Mouse (Mus musculus) bone marrow macrophage, adult 2 months (primary cell): ENCODE data around the gene Mapkapk5. TPM values are rescaled to one million over a fixed set of nuclear protein-coding genes. Genes with fewer than 3 reads are reported as not detected.
A peak's percentile ranks its signal among the peaks of the same experiment; 100 is the strongest.

Experiments
- H3K27ac ChIP-seq: 2 replicates; pipeline ENCODE4 v1.5.1; 2012; ENCODE audit warnings: low read depth, low read length; ENCODE audit not compliant: insufficient read depth
- H3K4me1 ChIP-seq: 2 replicates; pipeline ENCODE4 v1.6.1; 2012; ENCODE audit warnings: low read length; ENCODE audit not compliant: control insufficient read depth, insufficient read depth
- H3K4me3 ChIP-seq: 2 replicates; pipeline ENCODE4 v1.5.1; 2012; ENCODE audit warnings: mild to moderate bottlenecking, low read length, moderate library complexity; ENCODE audit not compliant: insufficient read depth
- CTCF ChIP-seq: IDR thresholded peaks from 2 replicates; pipeline ENCODE4 v1.5.1; 2012; ENCODE audit warnings: low read depth, mild to moderate bottlenecking, low read length, moderate library complexity
- POLR2A ChIP-seq: IDR thresholded peaks from 2 replicates; pipeline ENCODE4 v1.6.1; 2012; ENCODE audit warnings: mild to moderate bottlenecking, low read depth, low read length, borderline replicate concordance
- polyA plus RNA-seq: library from polyadenylated mRNA; stranded (reverse); fragments of >200 nt; gene quantifications from 2 replicates; pipeline ENCODE4 v1.2.4, GENCODE M21; 2012; ENCODE audit not compliant: missing spikeins, insufficient read depth, insufficient read length

Mapkapk5 gene
- 75.7 TPM in 2 replicates for polyA plus RNA-seq

GRCm38 (mm10) chr5:121545793-121546529 lies at the start of gene Mapkapk5:
Gene Mapkapk5, minus strand, starts transcription at chr5:121545905.
- Histone ChIP-seq H3K4me1 (peaks cover 18% of the 10 kb centered on the region), H3K4me3 (peak within 1 kb of the TSS; percentile 79), H3K27ac (peak within 1 kb of the TSS; percentile 83)
- no peak for TF ChIP-seq POLR2A
- no peak for TF ChIP-seq CTCF

- Histone ChIP-seq H3K4me1 (peaks cover 41% of the 10 kb centered on the region), H3K27ac (peak overlapping the region; percentile 91), H3K4me3 (no peak overlapping the region)
- no peak for TF ChIP-seq CTCF
- no peak for TF ChIP-seq POLR2A
Observed at GRCm38 (mm10) chr5:121594714-121595313, 49.1 kb upstream of the Mapkapk5 start.

GRCm38 (mm10) chr5:121593451-121594401 lies 48.0 kb upstream of the Mapkapk5 start, which contains the start of gene Aldh2:
Gene Aldh2, minus strand, starts transcription at chr5:121593824.
- Histone ChIP-seq H3K27ac (peak within 1 kb of the TSS; percentile 91), H3K4me3 (peak within 1 kb of the TSS; percentile 94), H3K4me1 (peaks cover 41% of the 10 kb centered on the region)
- TF ChIP-seq CTCF (no peak), POLR2A (0 out of 2 replicates have a peak, but pooled peaks have one; percentile 18)

DNA sequence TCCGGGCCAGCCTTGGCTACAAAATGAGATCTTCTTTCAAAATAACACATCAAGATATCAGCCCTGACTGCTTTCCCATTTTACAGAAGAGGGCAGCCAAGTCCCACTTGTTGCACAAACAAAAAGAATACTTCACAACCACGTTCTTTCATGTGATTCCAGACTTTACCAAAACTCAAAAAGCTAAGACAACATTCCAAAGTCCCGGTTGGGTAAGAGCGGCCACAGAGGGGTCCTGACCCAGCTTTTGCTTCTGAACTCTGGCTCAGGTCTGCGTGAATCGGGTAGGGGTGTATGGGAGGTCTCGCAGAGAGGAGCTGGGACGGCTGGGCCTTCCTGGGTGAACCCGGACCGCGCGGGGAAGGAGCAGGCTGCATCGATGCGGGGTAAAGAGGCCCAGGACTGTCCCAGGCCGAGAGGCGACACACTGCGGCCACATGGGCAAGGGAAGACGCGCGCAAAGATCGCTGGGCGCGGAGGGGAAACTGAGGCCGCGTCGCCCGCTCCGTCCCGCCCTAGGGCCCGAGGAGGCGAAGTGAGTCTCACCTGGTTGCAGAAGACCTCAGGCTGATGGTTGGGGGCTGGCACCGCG lies 47.2 kb upstream of the Mapkapk5 start:
- H3K4me3 ChIP-seq: peak overlapping the region; percentile 94
- H3K4me1 ChIP-seq: peaks cover 37% of the 10 kb centered on the region
- TF ChIP-seq CTCF (no peak), POLR2A (no peak)
- peak overlapping the region; percentile 70 for H3K27ac ChIP-seq

GRCm38 (mm10) chr5:121592064-121592815 lies 46.5 kb upstream of the Mapkapk5 start:
- H3K27ac ChIP-seq: peak overlapping the region; percentile 70

GRCm38 (mm10) chr5:121591417-121592063 lies 45.8 kb upstream of the Mapkapk5 start:
- H3K4me3 ChIP-seq: peak overlapping the region; percentile 94
- peaks cover 34% of the 10 kb centered on the region for H3K4me1 ChIP-seq
- TF ChIP-seq CTCF (no peak), POLR2A (no peak)
- no peak overlapping the region for H3K27ac ChIP-seq

More at GRCm38 (mm10) chr5:121592064-121592815, 46.5 kb upstream of the Mapkapk5 start:
- H3K4me1 ChIP-seq: peaks cover 36% of the 10 kb centered on the region
- TF ChIP-seq POLR2A: no peak
- TF ChIP-seq CTCF: no peak
- H3K4me3 ChIP-seq: peak overlapping the region; percentile 94

DNA sequence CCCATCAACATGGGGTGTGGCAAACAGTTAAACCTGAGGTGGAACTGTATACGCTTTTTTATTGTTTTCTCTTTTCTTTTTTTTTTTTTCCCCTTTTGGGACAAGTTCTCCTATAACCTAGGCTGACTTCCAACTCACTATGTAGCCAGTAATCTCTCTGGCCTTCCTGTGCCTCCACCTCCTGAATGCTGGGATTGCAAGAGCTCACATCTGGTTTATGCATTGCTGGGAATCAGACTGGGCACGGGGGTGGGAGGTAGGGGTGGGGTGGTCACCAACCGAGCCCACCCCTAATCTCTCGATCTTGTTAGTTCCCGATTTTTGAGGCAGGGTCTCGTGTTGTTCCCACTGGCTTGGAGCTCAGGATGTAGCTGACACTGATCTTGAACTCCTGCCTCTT lies 44.2 kb upstream of the Mapkapk5 start:
- Histone ChIP-seq H3K27ac (no peak overlapping the region), H3K4me3 (no peak overlapping the region), H3K4me1 (peaks cover 33% of the 10 kb centered on the region)
- TF ChIP-seq POLR2A: no peak
- no peak for TF ChIP-seq CTCF

DNA sequence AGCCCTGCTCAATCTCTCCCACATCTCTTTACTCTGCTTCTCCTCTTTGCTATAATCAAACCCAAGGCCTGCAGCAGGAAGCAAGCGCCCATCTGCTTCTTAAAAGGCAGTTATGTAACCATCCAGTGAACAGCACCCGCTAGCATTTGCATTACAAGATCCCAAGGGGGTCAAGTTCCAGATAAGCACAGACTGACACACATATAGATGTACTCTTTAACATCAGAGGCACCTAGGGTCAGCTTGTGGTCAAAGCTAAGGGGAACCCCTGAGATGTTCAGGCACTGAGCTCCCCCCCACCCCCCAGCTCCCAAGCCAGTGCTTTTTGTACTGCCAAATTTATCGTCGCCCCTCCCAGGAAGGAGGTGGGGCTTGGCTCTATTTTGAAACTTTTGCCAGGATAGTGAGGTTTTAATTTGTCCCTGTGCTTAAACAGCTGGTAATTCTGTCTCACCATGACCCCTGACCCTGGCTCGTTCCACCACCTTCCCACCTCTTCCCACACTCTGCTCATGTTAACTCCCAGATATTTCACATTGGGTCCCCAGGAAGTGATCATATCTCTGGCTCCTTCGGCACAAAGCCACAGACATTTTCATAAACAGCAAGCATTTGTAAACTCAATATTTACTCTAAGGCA lies 40.8 kb upstream of the Mapkapk5 start:
- Histone ChIP-seq H3K27ac (peak overlapping the region; percentile 95), H3K4me1 (peaks cover 51% of the 10 kb centered on the region), H3K4me3 (peak overlapping the region; percentile 43)
- TF ChIP-seq POLR2A (no peak), CTCF (no peak)
